Mouse (Mus musculus) inflammation-experienced regulatory T-cells, adult 6 months (primary cell): Measurements from ENCODE around the gene Slc48a1. TPM values are rescaled to one million over a fixed set of nuclear protein-coding genes. Genes with fewer than 3 reads are reported as not detected.

Experiments
- ATAC-seq: one replicate; pipeline ENCODE4 v1.8.0; 2017
- polyA plus RNA-seq, 3 experiments: library from polyadenylated mRNA; unstranded; fragments of 100-300 nt; shearing (Covaris generic); gene quantifications; one replicate each; pipeline ENCODE4 v1.2.1; 2017

Gene Slc48a1
- polyA plus RNA-seq, 3 experiments from 2014 or later, result 30.1 to 34.1 (median 30.8) TPM

DNA sequence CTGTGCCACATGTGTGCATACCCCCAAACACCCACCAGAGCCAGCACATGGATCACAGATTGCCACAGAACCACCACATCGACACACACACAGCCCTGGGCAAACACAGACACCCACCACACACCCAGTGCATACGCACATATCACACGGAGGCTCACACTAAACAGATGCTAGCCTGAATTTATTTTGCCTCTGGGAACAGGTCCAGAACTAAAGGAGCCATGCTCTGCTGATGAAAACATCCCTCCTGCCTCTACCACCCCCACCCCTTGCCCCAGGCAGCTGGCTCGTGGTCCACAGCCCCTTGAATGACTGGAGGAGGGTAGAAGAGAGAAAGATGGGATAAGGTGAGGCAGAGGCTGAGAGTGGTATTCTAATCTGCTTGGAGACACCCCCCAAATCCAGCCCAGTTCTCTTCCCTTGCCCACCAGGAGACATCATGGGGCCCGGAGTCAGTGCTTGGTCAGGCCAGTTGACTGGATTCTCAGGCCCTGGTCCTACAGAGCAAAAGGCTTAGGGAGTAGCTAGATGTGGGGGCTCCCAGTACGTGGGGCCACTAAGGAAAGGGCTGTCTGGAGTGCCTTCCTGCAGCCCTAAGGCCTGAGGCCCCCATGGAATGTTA lies 50.0 kb downstream of the Slc48a1 start:
- ATAC-seq, result no peak

DNA sequence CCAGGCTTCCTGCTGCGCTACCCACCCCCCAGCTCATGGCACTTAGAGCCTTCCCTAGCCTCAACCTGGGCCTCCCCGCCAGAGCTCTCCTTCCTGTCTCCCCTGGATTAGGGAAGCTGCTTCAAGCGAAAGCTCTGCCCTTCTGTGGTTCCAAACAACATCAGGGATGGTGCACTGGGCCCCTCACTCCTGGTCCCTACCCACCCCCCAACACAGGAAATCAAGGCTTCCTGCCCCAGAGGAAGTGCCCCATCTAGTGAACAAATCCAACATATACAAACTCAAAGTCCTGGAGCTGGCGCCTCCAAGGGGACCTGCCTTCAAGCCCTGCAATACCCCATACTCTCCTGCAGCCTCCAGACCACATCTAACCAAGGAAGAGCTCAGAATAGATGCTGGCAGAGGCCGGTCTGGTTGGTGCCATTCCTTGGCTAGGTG lies 50.6 kb downstream of the Slc48a1 start:
- ATAC-seq, result peak; percentile 7

DNA sequence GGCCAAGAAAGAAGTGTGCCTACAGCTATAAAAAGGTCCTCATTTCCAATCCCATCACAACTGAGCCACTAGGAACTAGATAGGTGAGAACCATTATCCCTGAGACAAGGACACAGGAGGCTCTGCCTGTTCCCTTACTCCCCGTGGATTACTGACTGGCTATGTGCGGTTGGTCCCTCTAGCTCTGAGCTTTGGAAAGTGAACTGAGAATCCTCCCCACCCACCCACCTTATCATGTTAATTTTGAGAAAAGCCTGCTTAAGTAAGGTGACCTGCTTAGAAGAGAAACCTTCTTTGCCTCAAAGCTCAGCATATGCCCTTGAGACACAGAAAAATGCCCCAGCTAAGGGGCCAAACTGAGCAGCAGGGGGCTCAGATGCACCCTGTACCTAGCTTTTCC lies 51.1 kb downstream of the Slc48a1 start:
- no peak for ATAC-seq

DNA sequence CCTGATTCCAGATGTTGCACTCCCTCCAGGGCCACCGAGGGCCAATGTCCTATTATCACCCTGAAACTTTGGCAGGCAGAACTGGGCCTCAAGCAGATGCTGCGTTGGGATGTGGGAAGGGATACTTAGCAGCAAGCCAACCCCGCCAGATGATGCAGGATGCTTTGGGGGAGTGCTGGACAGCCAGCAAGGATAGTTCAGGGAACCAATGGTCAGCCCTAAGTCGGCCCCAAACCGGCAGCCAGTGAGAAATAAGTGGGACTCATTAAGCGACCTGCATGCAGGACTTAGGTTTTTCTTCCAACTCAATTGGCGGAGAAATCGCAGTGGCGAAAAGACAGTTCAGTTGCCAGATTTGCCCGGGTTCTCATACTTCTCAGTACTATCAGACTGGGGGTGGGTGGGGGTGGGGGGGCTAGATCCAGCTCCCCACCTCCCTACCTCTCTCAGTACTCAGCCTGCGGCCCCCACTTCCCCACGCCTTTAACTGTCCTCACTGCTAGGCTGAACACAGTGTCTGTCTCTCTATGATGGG lies 52.0 kb downstream of the Slc48a1 start:
- ATAC-seq, result no peak

DNA sequence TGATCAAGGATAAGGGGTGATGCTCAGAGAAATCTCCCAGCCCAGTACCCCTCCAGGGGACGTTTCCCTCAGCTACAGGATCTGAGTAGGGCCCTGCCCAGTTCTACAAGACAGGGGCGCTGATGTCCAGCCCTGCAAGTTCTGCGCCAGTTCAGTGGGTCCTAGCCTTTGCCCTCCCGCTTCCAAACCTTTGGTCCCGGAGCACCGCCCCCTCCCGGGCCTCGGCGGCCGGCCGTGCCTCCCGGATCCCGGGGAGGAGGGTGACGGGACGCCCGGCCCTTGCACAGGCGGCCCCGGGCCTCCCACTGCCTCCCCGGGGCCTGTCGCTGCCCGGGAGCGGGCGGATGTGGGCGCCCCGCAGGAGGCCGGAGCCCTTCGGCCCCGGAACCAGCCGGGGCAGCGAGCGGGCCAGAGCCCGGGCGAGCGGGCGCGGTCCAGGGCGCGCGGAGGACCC lies 52.5 kb downstream of the Slc48a1 start:
- no peak for ATAC-seq

DNA sequence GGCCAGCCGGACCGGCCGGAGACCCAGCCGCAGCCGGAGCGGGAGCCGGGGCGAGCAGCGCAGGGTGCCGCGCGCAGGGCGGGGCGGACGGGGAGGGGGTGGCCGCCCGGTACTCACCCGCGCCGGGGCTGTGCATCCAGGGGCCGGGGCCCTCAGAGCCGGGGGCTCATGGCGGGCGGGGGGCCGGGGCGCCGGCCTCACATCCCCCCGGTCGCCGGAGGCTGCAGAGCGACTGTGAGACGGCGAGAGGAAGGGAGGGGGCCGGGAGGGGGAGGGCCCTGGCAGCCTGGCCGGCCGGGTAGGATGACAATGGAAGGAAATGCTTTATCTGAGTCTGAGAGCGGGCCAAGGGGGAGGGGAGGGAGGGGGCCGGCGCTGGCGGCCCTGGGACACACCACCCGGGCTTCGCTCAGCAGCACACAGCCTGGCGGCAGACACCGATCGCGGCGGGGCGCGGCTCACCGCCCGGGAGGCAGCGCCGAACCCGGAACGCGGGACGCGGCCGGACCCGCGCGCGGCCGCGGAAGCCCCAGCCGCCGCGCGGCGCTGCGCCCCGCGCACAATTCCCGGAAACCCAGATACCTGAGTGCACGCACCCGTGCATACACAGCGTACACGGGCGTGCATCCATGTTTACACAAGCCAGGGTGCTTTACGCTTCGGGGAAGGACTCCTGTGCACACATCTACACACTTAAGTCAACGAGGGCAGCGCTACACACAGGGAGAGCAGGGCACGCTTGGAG lies 53.1 kb downstream of the Slc48a1 start:
- peak; percentile 47 for ATAC-seq

DNA sequence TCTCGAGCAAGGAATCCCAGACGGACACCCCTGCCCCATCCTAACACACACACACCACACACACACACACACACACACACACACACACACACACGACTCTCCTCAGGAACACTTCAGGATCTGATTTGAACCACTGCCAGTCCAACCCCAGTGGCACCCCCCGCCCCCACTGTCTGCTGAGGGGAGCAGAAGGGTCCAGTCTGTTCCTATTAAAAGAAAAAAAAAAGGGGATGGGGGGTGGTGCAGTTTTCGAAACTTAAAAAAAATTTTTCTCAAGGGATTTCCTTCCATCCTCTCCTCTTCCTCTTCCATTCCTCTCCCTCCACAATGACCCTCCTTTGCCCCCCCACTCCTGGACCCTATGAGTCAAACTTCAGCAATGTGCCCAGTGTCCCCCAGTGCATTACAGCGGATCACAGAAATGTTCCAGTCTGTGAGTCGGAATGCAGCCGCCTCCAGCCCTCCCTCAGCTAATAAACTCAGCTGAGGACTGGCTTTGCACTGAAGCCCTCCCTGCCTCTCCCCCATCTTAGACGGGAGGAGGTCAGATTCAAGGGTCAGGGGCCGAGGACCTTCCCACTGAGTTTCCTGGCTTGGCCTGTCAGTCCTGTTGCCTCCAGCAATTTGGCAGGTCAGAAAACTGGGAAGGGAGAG lies 53.8 kb downstream of the Slc48a1 start:
- no peak for ATAC-seq

DNA sequence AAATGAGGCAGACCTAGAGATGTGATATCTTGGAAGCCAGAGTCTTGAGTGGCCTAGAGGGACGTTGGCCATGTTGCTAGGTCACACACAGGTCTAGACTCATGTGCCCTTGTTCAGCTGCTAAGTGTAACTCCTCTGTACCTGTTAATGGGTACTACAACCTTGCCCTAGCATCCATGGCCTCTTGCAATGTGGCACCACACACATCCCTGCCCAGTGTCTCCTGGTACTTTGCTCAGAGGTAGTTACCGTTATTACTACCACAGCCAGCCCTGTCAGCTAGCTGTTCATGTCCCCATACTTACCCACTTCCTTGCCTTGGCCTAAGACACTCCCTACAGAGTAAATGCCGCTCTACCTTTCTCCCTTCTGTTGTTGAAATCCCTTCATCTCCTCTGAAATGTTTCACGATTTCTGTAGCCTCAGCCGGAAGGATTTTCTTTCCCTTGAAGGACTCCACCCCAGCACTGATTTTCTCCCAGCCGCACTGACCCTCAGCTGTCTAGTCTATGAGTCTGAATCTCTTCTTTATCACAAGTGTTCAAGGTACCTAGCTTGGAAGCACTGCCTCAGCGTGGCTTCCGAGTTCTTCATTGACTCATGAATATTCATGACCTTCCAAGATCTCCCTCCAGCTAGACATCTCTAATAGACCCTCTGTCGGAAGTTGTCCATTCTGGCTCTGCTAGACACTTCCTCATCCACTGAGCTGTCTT lies 54.6 kb downstream of the Slc48a1 start:
- ATAC-seq, result no peak

DNA sequence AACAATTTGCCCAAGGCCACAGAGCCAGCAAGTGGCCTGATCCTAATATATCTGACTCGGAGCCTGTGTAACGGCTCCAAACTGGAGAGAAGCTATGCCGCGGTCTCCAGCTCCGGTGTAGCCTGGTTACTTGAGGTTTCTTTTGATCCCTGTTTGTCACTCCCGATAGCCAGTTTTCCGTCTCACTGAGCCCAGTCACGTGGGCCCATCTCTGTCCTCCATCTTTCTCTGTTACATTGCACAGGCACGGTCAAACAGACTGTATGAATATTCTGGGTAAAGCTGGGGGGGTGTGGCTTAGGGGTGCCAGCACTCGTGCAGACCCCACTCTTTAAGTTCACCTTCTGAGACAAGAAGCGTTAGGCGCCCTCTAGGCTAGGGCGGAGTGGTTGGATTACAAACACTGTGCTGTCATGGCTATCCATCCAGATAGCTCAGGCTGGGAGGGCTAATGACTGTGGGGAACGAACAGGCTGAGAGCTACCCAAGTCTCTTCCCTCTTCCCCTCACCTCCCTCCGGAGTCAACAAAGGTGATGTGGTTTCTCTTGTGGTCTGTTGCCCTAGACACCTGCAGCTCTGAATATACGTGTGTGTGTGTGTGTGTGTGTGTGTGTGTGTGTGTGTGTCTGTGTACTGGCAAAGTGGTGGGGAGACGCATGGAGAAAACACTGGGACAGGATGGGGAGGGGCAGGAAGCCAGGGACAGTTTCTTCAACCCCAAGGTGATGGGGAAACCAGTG lies 58.0 kb downstream of the Slc48a1 start:
- ATAC-seq, result peak; percentile 45

DNA sequence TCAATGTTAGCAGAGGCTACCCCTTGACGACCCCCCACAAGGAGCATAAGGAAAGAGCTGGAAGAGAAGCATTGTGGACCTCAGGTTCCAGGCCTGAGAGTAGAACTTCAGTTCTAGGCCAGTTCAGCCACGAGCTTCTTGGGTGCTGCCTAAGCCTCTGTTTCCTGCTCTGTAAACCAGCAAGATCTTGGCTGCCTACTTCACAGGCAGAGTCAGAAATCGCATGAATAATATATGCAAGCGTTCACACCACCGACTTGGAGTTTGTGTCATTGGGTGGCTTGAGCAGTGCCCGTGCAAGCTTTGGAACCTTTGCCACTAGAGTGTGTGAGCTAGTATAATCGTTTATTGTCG lies 58.6 kb downstream of the Slc48a1 start:
- ATAC-seq, result peak; percentile 67

DNA sequence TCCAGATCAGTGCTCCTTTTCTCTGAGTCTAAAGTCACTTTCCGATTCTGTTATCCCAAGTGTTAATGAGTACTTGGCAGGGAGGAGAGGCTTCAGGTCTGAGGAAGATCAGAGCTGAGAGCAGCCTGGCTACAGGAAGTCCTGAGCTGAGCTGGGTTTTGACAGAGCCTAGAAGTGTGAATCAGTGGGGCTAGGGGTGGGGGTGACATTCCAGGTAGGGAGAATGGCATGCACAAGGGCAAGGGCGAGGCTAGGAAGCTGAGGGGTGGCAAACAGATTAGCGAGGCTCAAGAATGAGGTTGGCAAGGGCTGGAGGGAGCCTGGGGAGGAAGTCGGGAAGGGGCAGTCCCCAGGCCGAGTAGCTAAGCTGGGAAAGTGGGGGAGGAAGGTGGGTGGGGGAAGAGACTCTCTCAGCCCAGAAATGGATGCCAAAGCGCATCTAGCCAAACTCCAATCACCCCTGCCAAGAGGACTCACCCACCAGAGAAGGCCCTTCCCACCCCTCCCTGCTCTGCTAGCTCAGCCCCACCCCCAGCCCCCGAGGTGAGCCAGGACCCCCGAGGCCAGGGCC lies 59.3 kb downstream of the Slc48a1 start:
- ATAC-seq, result peak; percentile 41

DNA sequence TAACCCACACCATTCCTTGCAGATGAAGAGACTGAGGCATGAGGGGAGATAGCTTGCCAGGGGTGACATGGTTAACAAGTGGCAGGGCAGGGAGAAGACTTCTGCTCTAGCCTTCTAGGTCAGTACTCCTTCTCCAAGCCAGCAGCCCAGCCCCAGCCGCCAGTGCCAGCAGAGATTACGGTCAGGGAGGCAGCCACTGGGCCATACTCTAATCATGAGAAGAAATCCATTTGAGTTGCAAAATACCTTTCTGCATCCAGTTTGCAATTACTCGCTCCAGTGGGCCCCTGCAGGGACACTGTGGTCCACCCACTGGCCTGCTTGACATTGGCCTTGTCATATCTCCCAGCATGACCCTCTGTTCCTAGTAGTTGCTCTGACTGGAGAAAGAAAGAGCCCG lies 60.1 kb downstream of the Slc48a1 start:
- no peak for ATAC-seq

DNA sequence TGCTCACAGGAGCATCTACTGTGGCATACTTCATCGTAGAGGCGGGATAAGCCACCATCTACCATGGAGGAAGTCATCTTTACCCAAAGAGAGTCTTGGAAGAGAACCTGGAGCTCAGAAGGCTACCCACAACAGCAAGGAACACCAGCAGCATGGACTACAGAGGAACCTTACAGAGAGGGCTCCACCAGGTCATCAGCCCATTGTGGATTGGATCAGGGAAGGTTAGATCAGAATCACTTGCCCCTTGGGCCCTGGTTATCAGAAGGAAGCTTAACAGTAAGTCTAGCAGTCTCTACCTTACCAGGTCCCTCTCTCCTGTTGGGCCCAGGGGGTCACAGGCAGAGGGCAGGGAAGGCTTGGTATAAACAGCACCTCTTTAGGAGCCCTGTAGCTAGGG lies 60.7 kb downstream of the Slc48a1 start:
- ATAC-seq, result no peak

DNA sequence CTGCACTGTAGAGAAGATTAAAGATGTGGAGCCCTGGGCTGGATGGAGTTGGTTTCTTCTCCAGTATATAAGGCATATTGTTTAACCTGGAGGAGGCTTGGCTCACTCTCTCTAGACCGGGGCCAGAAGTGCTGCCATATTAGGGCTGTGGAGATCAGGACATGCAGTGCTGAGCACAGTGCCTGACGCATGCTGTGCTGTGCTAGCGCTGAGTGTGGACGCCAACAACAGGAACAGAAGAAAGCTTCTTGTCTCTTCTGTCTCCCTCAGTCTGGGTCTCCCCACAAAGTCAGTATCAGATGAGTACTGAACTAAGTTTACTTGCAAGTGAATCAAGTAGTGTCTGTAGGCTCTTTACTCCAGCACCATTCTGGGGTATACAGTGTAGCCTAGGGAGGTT lies 61.2 kb downstream of the Slc48a1 start:
- ATAC-seq, result no peak

DNA sequence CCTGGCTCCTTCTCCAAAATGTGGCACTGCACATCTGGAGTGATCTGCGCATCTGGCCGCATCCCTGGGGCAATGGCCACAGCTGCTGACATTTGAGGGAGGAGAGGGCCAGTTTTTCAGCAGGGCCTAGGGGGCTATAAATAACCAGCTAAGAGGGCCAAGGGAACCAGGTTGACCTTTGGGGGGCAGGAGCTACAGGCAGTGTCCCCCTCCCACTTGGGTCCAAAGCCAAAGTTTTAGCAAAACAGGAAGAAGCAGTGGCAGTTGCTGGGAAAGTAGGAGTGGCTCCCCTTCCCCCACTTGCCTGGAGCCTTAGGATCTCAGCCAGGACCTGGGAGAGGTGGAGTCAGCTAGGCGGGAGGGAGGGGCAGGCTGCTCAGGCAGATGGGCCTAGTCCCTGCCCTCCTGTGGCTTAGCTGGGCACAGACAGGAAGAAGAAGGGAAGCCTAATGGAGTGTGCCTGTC lies 61.7 kb downstream of the Slc48a1 start:
- no peak for ATAC-seq

DNA sequence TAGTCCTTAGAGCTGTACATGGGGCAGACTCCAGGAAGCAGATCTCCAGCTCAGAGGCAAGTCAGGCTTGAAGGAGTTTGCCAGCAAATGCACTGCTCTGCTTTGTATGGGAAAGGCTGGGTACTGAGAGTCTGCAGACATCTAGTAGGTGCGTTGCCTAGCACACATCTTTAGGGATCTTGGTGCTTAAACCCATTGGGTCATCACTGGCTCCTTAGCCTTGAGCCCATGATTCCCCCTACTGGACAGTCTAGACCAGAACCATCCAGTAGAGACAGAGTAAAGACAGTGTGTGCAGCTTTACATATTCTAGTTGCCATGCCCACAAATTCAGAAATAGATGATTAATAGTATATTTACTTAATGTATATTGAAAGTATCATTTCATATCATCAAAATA lies 62.5 kb downstream of the Slc48a1 start:
- no peak for ATAC-seq

DNA sequence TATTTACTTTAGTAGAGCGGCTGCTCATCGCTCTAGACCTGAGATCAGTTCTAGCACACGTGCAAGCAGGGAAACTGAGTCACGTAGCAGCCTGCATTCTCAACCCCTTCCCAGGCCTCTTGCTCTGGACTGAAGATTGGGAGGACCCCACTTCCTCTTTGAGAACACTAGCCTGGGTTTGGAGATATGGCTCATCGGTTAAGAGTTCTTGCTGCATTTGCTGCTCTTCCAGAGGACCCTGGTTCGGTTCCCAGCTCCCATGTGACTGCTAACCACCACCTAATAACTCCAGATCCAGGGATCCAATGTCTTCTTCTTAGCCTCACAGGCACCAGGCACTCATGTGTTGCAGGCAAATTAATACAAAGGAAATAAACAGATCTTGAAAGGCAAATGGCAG lies 63.1 kb downstream of the Slc48a1 start:
- ATAC-seq, result no peak

DNA sequence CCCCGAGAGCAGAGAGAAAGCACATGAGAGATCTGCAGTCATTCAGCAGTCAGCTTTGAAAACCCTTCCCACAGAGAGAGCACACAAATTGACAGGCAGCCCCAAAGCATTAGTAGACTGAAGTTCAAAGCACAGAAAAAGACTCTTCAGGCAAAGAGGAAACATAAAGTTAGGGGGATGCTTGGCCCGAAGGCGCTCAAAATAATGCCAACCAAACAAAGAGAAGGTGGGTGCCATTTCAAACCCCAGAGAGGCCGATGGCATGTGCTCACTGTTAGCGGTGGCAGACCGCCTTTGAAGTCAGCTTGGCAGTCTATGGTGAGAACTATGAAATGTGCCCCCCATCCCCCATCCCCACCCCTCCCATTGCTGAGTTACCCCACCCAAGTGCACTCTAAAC lies 63.7 kb downstream of the Slc48a1 start:
- no peak for ATAC-seq
